Mouse (Mus musculus) cerebellum, adult 9-11 months (tissue): ENCODE data around the gene Cd48.
"Not testable (repeated sequence)": the region's sequence is repeated elsewhere in the genome, so short reads cannot be mapped to it uniquely, and the experiment has no call there.

Experiments used
- DNase-seq: peaks from one replicate; pipeline ENCODE4 v3.0.0; 2022

The Cd48 gene

DNA sequence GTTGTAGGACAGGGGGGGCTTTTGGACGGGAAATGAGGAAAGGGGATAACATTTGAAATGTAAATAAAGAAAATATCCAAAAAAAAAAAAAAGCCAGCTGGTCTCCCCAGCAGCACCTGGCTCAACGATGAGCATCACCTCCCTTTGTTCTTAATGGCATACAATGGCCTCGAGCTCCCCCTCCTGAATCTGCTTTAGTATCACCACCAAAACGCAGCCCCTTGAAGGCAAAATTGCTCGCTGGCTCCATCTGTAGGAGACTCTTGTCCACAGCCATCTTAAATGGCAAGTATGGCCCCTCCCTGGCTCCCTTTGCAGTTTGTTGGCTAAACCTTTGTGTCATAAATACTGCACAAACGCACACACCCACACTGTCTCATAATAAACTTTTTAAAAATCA lies 17.2 kb downstream of the Cd48 start:
- no peak for DNase-seq

DNA sequence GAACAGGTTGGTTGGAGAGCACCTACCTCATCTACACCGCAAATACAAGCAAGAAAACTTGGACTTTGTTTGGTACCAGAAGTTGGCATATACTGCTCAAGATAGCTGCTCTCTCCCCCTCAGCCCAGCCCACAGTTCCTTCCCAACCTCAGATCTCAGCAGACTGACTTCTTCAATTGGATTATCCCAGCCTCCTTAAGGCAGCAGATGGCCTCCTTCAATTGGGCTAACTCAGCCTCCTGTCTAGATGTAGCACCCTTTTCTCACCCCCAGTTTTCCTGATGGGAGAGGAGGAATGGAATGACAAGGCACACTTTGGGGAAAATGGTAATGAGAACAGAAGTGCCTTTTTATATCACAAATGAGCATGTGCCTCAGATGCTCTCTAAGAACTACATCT lies 31.9 kb downstream of the Cd48 start:
- DNase-seq = not testable (repeated sequence)

DNA sequence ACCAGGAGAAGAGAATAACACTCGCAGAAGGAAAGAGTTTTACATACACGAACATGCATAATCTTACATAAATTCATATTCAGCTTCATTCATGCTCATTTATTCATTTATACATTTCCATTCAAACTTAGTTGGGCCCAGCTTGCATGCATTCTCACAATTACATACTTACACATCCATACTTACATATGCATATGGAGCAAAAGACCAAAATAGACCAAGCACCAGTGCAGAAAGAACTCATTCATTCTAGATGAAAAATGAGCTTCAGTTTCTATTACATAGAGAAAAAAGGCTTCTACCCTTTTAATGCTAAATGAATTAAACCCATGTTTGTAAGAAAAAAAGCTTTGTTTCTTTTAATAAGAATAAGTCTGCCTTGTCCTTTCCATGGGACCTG lies 33.6 kb downstream of the Cd48 start:
- DNase-seq = no peak

- no peak for DNase-seq
Measured at GRCm38 (mm10) chr1:171716232-171716631, 34.4 kb downstream of the Cd48 start.

DNA sequence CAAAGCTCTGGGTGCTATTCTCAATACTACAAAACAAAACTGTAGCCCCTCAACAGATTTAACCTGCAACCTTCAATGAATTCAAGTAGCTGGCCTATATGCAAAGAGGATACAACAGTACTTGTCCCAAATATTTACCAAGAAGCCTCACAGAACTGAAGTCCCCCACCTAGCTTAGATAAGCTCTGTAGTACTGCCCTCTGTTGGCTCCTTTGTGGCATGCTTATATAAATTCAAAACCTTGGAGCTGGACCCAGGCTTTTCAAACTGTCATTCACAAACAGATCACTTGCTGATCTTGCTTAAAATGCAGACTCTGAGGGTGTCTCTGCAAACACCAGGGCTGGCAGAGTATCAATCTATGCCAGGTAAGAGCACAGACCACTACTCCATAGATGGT lies 49.4 kb downstream of the Cd48 start:
- DNase-seq = no peak

DNA sequence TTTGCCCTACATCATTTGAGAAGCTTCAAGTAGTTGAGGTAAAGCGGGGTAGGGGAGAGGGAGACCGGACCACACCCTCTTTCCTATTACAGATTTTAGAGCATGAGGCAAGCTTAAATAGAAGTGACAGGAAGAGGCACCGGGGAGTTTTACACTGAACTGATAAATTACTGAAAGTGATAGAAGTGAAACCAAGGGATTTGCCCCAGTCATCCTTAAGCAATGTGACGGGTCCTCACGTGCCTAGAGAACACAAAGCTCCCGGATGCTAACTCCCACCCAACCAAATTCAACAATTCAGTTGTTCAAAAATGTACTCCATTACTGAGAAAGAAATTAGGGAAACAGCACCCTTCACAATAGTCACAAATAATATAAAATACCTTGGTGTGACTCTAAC lies 53.1 kb downstream of the Cd48 start:
- DNase-seq = no peak

GRCm38 (mm10) chr1:171748127-171748969 lies 66.5 kb downstream of the Cd48 start:
- no peak for DNase-seq
